Mouse (Mus musculus) intestine, embryonic 15.5 days (tissue): ENCODE measurements around the gene Gm28047. TPM values are rescaled to one million over a fixed set of nuclear protein-coding genes. Genes with fewer than 3 reads are reported as not detected.
"Not testable (repeated sequence)": the region's sequence is repeated elsewhere in the genome, so short reads cannot be mapped to it uniquely, and the experiment has no call there.

Source experiments
- ATAC-seq: fragments of 200-750 bp; cut with Nextera tagmentation; 2 replicates; pipeline ENCODE4 v1.8.0; 2017; ENCODE audit warnings: moderate TSS enrichment, moderate library complexity
- H3K27ac ChIP-seq: fragments of 300-500 bp; sonication (generic); 2 replicates; pipeline ENCODE4 v1.5.1; 2015; ENCODE audit warnings: mild to moderate bottlenecking, inconsistent platforms
- H3K27me3 ChIP-seq: fragments of 300-500 bp; sonication (generic); replicated peaks from 2 replicates; pipeline ENCODE4 v1.6.1; 2015; ENCODE audit warnings: inconsistent platforms
- H3K36me3 ChIP-seq: fragments of 300-500 bp; sonication (generic); 2 replicates; pipeline ENCODE4 v1.6.1; 2015; ENCODE audit warnings: inconsistent platforms
- H3K4me1 ChIP-seq: fragments of 300-500 bp; sonication (generic); replicated peaks from 2 replicates; pipeline ENCODE4 v1.6.1; 2015; ENCODE audit warnings: inconsistent platforms
- H3K4me2 ChIP-seq: fragments of 300-500 bp; sonication (generic); replicated peaks from 2 replicates; pipeline ENCODE4 v1.6.1; 2015; ENCODE audit warnings: mild to moderate bottlenecking, inconsistent platforms
- H3K4me3 ChIP-seq: fragments of 300-500 bp; sonication (generic); replicated peaks from 2 replicates; pipeline ENCODE4 v1.5.1; 2015; ENCODE audit warnings: inconsistent platforms
- H3K9ac ChIP-seq: fragments of 300-500 bp; sonication (generic); 2 replicates; pipeline ENCODE4 v1.6.1; 2015; ENCODE audit warnings: inconsistent platforms
- H3K9me3 ChIP-seq: fragments of 300-500 bp; sonication (generic); 2 replicates; pipeline ENCODE4 v1.6.1; 2016; ENCODE audit warnings: inconsistent platforms
- WGBS: fragments of 180-500 bp; shearing (Covaris S2); methylation state at CpG from one replicate; pipeline ENCODE4 v1.1.7; 2015; 5-methylcytosine and 5-hydroxymethylcytosine counted together
- polyA plus RNA-seq: library from polyadenylated mRNA; unstranded; fragments of >200 nt; fragmentation: Nextera tagmentation; extraction: Ambion mirVana; gene quantifications from 2 replicates; pipeline ENCODE4 v1.2.1, GENCODE M21; 2015

Gm28047 gene
- polyA plus RNA-seq = 0.57 TPM in 1 of 2 replicates, not detected in the other

DNA sequence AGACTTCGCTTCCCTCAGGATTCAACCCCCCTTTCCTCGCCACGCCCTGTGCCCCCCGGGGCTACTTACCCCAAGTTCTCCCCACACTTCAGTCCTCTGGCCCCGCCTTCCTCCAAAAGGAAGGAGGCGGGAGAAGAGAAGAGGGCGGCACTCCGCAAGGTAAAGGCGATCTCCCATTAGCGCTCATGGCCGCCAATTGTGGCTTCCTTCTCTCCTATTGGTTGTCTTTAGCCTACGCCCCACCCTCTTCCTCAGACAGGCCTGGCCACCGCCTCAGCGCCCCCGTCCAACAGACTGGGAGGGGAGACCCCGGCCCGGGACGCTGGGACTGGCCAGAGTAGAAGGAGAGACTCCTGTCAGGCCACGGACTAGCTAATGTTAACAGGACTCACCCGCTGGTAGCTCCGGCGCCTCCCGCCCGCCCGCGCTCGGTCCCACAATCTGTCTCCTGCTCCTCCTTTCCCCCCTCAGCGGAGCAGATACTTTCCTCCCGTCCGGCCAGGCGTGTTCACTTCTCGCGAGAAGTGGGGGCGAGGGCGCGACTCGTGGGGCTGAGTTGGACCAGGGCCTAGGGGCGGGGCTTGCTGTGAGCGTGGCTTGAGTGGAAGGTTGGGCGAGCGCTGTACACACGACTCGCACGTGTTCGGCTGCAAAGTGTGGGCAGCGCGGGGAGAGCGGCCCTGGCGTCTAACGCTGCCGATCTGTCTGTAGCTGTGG, at the start of gene Gm28047, which contains the start of gene Atf7:
TSS of gene Gm28047 (minus strand) at position 98 of the 717 bp plus-strand sequence.
TSS of gene Atf7 (minus strand) at position 495 of the 717 bp plus-strand sequence.
- peaks cover 4% of the 10 kb centered on the region for H3K4me1 ChIP-seq
- peak within 1 kb of the TSS; percentile 88 for H3K9ac ChIP-seq
- peak within 1 kb of the TSS; percentile 100 for H3K27ac ChIP-seq
- H3K36me3 ChIP-seq = no peaks in the 10 kb centered on the region
- peak within 1 kb of the TSS; percentile 66 for H3K4me3 ChIP-seq
- ATAC-seq = peak; percentile 99
- H3K27me3 ChIP-seq = no peaks in the 10 kb centered on the region
- WGBS = under 1% methylated on average over 51 of the region's 51 CpGs
- no peaks in the 10 kb centered on the region for H3K9me3 ChIP-seq
- peak within 1 kb of the TSS; percentile 88 for H3K4me2 ChIP-seq

DNA sequence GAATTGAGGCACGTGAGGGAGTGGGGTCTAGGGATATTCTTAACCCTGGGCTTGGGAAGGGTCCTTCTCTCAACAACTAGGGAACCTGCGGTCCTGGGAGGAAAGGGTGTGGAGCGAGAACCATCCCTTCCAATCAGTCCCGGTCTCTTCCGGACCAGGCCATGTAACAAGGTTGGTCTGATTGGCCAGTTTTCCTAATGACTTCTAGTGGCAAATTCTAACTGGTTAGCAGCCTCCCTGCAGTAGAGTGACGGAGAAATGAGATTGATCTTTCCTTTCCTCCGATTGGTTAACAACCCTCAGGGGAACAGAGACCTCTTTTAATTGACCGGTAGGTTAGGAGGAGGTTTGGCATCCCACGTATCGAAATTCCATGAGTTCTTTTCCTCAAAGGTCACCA, 48.7 kb upstream of the Gm28047 start:
- Histone ChIP-seq H3K27me3 (no peaks in the 10 kb centered on the region), H3K9me3 (no peaks in the 10 kb centered on the region), H3K4me3 (peak overlapping the region; percentile 19), H3K36me3 (no peaks in the 10 kb centered on the region), H3K4me1 (peaks cover 12% of the 10 kb centered on the region; the same call in 1 of the 2 replicates), H3K4me2 (peak overlapping the region; percentile 88), H3K9ac (0 out of 2 replicates have a peak overlapping the region, but pooled peaks have one; percentile 23), H3K27ac (peak overlapping the region; percentile 98)
- WGBS = 3% methylated on average over 10 of the region's 10 CpGs
- peak; percentile 52 for ATAC-seq

DNA sequence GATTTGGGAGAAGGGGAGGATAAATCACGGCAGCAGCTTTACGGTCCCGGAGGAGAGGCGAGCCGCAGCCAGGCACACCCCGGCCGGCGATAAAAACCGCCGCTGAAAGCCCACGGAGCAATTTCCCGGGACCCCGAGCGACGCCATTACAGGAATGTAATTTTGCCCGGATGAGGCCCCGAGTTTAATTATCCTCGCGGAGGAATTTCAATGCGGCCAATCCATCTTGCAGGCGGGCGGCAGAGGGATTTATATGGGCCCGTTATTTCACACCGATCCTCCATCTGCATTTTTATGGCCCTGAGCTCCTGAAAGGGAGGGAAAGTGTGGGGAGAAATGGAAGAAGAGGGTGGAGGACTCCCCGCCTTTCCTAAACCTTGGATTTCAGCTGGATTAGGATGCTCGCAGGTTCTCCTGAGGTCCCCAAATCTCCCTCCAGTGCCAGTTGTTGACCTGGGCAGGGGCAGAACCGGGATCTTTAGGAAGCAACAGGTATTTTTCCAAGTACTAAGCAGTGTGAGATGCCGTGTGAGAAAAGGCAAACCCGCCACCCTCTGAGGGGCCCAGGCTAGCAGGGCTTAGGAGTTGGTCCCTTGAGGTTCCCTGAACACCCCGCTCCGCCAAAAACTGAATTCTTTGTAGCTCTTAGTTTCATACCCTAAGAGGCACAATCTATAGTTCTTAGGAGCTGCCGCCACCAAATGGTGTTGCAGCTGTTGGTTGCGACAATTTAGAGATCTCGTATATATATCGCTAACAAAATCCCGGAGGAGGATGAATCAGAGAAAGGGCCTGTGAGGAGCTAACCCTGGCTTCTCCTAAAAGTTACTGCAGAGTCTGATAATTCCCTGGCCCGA, 47.6 kb upstream of the Gm28047 start, which contains the start of gene Atp5g2:
TSS of gene Atp5g2 (minus strand) at position 138 of the 857 bp plus-strand sequence.
- Histone ChIP-seq H3K27me3 (no peaks in the 10 kb centered on the region), H3K4me2 (peak within 1 kb of the TSS; percentile 88), H3K27ac (peak within 1 kb of the TSS; percentile 98), H3K9ac (peak within 1 kb of the TSS; percentile 70), H3K9me3 (no peaks in the 10 kb centered on the region), H3K4me1 (peaks cover 12% of the 10 kb centered on the region; the same call in 1 of the 2 replicates), H3K4me3 (peak within 1 kb of the TSS; percentile 48), H3K36me3 (no peaks in the 10 kb centered on the region)
- WGBS = 3% methylated on average over 37 of the region's 37 CpGs
- no peak for ATAC-seq

DNA sequence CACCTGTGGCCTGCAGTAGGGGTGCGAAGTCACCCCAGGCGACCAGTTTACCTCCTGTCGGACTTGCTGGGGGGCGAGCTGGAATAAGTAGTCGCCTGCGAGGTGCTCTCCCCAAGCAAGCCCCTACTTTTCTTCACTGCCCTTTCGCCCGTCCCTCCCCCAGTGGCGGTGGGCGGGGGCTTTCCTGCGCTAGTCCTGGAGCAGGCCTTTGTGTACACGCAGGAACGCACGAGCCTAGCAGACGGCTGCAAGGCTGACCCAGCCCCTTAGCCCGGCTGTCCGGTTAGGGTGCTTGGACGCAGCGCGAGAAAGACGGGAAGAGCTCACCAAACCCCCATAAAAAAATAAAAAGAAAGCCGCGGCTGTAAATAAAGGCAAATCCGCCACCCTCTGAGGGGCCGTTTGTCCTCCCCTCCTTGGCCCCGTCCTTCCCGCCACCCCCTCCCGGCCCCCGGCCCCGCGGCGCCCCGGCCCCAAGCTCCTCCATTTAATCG, 46.9 kb upstream of the Gm28047 start:
- Histone ChIP-seq H3K9me3 (no peaks in the 10 kb centered on the region), H3K27ac (peak overlapping the region; percentile 98), H3K9ac (peak overlapping the region; percentile 70), H3K4me1 (peaks cover 12% of the 10 kb centered on the region; the same call in 1 of the 2 replicates), H3K36me3 (peaks cover 5% of the 10 kb centered on the region; the same call in 1 of the 2 replicates), H3K4me2 (peak overlapping the region; percentile 88), H3K27me3 (no peaks in the 10 kb centered on the region), H3K4me3 (peak overlapping the region; percentile 48)
- peak; percentile 68 for ATAC-seq
- WGBS = under 1% methylated on average over 34 of the region's 34 CpGs

DNA sequence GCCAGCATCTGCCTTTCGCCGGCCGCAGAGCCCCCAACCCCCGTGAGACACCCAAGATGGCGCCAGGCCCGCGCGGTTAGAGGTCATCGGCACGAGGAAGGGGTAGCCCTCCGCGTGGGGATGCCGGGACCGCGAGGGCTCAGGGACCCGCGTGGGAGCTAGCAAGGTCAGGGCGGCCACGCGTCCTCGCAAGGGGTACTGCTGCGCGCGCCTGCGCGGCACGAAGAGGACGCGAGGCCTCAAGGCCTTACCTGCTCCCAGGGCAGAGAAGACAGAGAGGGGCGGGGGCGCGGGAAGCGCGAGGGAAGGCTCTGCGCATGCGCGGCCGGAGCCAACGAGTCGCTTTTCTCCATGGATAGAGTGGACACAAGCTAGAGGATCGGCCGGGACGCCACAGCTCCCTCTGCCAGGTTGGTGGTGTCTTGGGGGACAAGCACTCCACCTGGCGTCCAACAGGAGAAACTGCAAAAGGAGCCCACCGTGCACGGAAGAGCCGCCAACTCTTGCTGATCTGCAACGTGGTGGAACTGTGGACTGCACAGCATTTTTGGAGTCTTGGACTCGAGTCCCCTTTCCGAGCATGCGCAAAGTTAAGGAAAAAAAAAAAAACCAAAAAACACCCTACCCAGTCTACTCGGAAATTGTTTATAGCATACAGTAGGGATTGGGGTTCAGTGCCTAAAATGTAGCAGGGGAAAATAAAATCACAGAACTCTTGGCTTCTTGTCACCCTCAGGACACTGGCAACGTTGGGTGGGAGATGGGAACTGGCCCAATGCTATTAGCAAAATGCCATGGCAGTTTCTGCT, 46.1 kb upstream of the Gm28047 start:
- WGBS = under 1% methylated on average over 53 of the region's 53 CpGs
- Histone ChIP-seq H3K36me3 (peaks cover 7% of the 10 kb centered on the region; the same call in 1 of the 2 replicates), H3K9me3 (no peaks in the 10 kb centered on the region), H3K27me3 (no peaks in the 10 kb centered on the region), H3K4me1 (peaks cover 12% of the 10 kb centered on the region; the same call in 1 of the 2 replicates), H3K9ac (peak overlapping the region; percentile 97), H3K4me3 (peak overlapping the region; percentile 82), H3K4me2 (peak overlapping the region; percentile 88), H3K27ac (peak overlapping the region; percentile 98)
- peak; percentile 92 for ATAC-seq

DNA sequence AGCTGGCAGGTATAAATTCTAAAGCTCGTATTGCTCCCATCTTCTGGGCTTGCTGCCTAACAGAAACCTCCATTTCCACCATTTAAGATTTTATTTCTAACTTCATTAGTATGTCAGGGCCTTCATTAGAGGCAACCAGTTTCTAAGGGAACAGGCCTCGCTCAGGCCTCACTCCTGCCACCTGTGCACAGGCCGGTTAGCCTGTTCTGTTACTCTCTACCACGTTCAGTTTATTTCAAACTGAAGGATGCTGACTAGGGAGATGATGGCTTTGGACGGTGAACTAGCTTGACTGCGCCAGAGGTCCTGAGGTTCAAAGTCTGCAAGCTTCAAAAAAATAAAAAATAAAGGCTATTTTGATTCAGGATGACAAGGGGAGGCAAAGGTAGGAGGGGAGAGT, 45.4 kb upstream of the Gm28047 start:
- ATAC-seq = no peak
- WGBS = 7% methylated on average over 6 of the region's 6 CpGs

DNA sequence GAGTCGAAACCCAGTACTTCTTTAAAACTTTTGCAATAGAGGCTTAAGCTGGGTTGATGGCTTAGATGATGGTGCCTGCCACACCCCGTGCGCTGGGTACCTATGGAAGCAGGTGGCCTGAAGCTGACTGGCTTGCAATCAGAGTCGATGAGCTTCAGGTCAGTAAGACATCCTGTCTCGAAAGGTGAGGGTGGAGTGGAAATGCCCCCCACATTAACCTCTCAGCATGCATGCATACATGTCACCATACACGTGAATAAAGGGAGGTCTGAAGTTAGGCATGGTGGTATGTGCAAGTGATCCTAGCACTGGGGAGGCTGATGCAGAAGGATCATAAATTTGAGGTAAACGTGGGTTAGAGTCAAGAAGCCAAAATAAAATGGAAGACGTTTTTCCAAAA, 44.7 kb upstream of the Gm28047 start:
- H3K27me3 ChIP-seq = no peaks in the 10 kb centered on the region
- H3K36me3 ChIP-seq = peaks cover 8% of the 10 kb centered on the region
- H3K4me3 ChIP-seq = no peak overlapping the region
- no peaks in the 10 kb centered on the region for H3K9me3 ChIP-seq
- H3K9ac ChIP-seq = no peak overlapping the region
- ATAC-seq = no peak
- H3K4me2 ChIP-seq = peak overlapping the region; percentile 53
- H3K4me1 ChIP-seq = peaks cover 12% of the 10 kb centered on the region; the same call in 1 of the 2 replicates
- H3K27ac ChIP-seq = no peak overlapping the region
- 81% methylated on average over 8 of the region's 8 CpGs for WGBS

More for the DNA sequence above, 45.4 kb upstream of the Gm28047 start:
- H3K36me3 ChIP-seq = peaks cover 7% of the 10 kb centered on the region; the same call in 1 of the 2 replicates
- no peaks in the 10 kb centered on the region for H3K27me3 ChIP-seq
- peak overlapping the region; percentile 53 for H3K4me2 ChIP-seq
- peak overlapping the region; percentile 95 for H3K27ac ChIP-seq
- H3K4me3 ChIP-seq = peak overlapping the region; percentile 82
- H3K9me3 ChIP-seq = no peaks in the 10 kb centered on the region
- peaks cover 12% of the 10 kb centered on the region; the same call in 1 of the 2 replicates for H3K4me1 ChIP-seq
- H3K9ac ChIP-seq = peak overlapping the region; percentile 97

DNA sequence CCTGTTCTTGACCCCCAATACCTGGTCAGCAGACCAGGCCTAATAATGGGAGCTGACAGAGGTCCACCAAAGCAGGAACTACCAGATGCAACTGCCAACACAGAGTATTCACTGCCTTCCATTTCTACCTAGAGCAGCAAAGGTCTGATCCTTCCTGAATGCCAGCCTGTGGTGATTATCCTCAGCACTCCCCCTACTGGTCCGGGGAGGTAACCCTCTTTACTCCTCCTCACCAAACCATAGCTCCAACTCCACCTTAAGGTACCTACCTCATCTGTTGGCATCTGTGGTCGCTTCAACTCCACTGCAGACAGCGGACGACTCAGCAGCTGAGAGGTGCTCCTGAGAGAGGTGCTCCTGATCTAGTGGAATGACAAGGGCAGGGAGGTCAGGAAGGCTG, 40.6 kb upstream of the Gm28047 start:
- ATAC-seq = peak; percentile 41; the same call in 1 of the 2 replicates
- WGBS = 47% methylated on average over 4 of the region's 4 CpGs
- peaks cover 26% of the 10 kb centered on the region for H3K36me3 ChIP-seq

DNA sequence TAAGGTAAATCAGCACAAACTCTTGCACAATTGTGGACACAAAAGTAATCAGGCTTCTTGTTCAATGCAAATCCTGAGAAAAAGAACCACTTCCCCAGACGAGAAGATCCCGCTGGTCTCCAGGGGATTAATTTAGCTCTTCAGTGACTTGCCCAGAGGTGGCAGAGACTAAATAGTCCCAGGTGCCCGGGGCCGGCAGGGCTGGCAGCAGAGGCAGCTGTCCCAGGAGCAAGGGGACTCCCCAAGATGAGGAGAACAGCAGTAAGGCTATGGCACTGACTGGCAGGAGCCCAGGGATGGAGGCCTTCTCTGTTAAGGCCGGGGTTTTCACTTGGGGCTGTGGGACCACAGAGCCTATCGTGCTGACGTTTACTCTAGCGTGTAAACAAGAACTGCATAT, 39.0 kb upstream of the Gm28047 start:
- ATAC-seq = no peak
- no peak overlapping the region for H3K27ac ChIP-seq
- no peaks in the 10 kb centered on the region for H3K4me1 ChIP-seq
- WGBS = 88% methylated on average over 8 of the region's 8 CpGs
- no peak overlapping the region for H3K4me2 ChIP-seq
- peaks cover 26% of the 10 kb centered on the region for H3K36me3 ChIP-seq
- H3K9me3 ChIP-seq = no peaks in the 10 kb centered on the region
- H3K9ac ChIP-seq = no peak overlapping the region
- H3K4me3 ChIP-seq = no peak overlapping the region
- no peaks in the 10 kb centered on the region for H3K27me3 ChIP-seq

More for the DNA sequence above, 40.6 kb upstream of the Gm28047 start:
- H3K27ac ChIP-seq = no peak overlapping the region
- no peaks in the 10 kb centered on the region for H3K27me3 ChIP-seq
- H3K4me2 ChIP-seq = no peak overlapping the region
- H3K9me3 ChIP-seq = no peaks in the 10 kb centered on the region
- H3K9ac ChIP-seq = no peak overlapping the region
- no peak overlapping the region for H3K4me3 ChIP-seq
- peaks cover 4% of the 10 kb centered on the region; the same call in 1 of the 2 replicates for H3K4me1 ChIP-seq

DNA sequence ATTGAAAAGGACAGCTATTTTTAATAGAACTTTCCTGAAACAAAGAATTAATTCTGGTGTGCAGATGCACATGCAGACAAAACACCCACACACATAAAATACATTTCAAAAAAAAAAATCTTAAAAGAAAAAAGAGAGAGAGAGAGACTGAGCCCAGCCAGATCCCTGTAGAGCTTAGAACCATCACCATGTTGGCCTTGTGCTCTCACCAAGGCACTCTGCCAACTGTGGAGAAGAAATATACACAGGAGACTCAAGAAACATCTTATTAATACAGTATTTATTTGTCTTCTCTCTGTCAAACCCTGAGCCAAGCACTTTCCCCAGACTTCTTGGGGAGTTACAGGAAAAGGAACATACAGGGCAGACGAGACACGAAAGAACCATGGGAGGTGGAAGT, 37.7 kb upstream of the Gm28047 start:
- H3K27ac ChIP-seq, H3K9ac ChIP-seq, H3K9me3 ChIP-seq, H3K27me3 ChIP-seq, H3K4me3 ChIP-seq, ATAC-seq, H3K4me1 ChIP-seq, H3K4me2 ChIP-seq: not testable (repeated sequence)
- no CpG with 5 or more reads among the region's 2 CpGs for WGBS
- peaks cover 26% of the 10 kb centered on the region for H3K36me3 ChIP-seq

DNA sequence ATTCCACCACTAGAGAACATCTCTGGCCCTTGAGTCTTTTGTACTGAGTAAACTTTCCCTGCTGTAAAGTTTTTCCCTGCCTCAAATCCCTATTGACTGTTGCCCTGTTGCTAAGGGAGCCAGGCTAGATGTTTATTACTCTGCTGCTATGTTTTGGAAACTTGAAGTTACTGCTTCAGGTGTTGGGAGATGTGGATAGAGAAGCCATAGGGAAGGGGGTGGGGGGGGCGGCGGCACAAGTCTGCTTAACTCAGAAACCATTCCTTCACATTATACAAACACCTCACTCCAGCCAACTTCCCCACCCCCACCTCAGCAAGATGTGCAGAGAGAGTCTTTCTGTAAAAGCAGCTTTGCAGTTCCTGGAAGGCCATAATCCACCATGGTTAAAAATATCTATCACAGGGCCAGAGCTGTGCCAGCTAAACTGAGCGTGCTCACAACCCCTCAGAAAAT, 33.1 kb upstream of the Gm28047 start:
- no peak overlapping the region for H3K4me3 ChIP-seq
- peaks cover 5% of the 10 kb centered on the region for H3K36me3 ChIP-seq
- H3K4me1 ChIP-seq = peaks cover 23% of the 10 kb centered on the region
- H3K9me3 ChIP-seq = no peaks in the 10 kb centered on the region
- H3K4me2 ChIP-seq = no peak overlapping the region
- peak; percentile 35 for ATAC-seq
- WGBS = 37% methylated on average over 3 of the region's 3 CpGs
- H3K27me3 ChIP-seq = no peaks in the 10 kb centered on the region
- H3K9ac ChIP-seq = no peak overlapping the region
- peak overlapping the region; percentile 93 for H3K27ac ChIP-seq
